Mouse (Mus musculus) ES-E14 (cell line): ENCODE data around the gene Zfp787. TPM values are rescaled to one million over a fixed set of nuclear protein-coding genes. Genes with fewer than 3 reads are reported as not detected.

Experiments used
- DNase-seq: peaks from one replicate; pipeline ENCODE4 v3.0.0-alpha.2; 2013; ENCODE audit warnings: low read depth, low spot score
- H3K27ac ChIP-seq: 2 replicates; pipeline ENCODE4 v1.5.1; 2012; ENCODE audit warnings: low read depth, mild to moderate bottlenecking, low read length, moderate library complexity, mixed read lengths; ENCODE audit not compliant: poor library complexity, insufficient read depth, severe bottlenecking
- H3K36me3 ChIP-seq: 2 replicates; pipeline ENCODE4 v1.6.1; 2012; ENCODE audit warnings: mild to moderate bottlenecking, low read length, moderate library complexity, mixed read lengths; ENCODE audit not compliant: control insufficient read depth, poor library complexity, insufficient read depth, severe bottlenecking
- H3K4me1 ChIP-seq, 2 experiments: fragments of 150-350 bp in 1 of 2; sonication (generic) in 1 of 2; 2 replicates each; pipeline ENCODE4 v1.6.1; 2012; ENCODE audit warnings: low read length in 2 of 2, mild to moderate bottlenecking in 1 of 2, mixed read lengths in 1 of 2; ENCODE audit not compliant: control insufficient read depth in 2 of 2, insufficient read depth in 2 of 2, poor library complexity in 1 of 2
- H3K4me3 ChIP-seq, 2 experiments: fragments of 150-350 bp in 1 of 2; sonication (generic) in 1 of 2; 2 replicates each; pipeline ENCODE4 v1.5.1; 2012; ENCODE audit warnings: low read length in 2 of 2, low read depth in 1 of 2, mild to moderate bottlenecking in 1 of 2, mixed read lengths in 1 of 2; ENCODE audit not compliant: insufficient read depth in 1 of 2, poor library complexity in 1 of 2, severe bottlenecking in 1 of 2
- H3K9ac ChIP-seq: 2 replicates; pipeline ENCODE4 v1.6.1; 2012; ENCODE audit warnings: low read depth, mild to moderate bottlenecking, low read length, mixed read lengths; ENCODE audit not compliant: poor library complexity, insufficient read depth, severe bottlenecking
- H3K9me3 ChIP-seq: fragments of 150-350 bp; sonication (generic); 2 replicates; pipeline ENCODE4 v1.6.1; 2012; ENCODE audit warnings: low read depth, mild to moderate bottlenecking, low read length; ENCODE audit not compliant: control insufficient read depth, insufficient read depth
- CHD2 ChIP-seq: IDR thresholded peaks from 2 replicates; pipeline ENCODE4 v1.6.1; 2014; ENCODE audit warnings: mild to moderate bottlenecking, low read depth, low read length, inconsistent platforms
- HCFC1 ChIP-seq: IDR thresholded peaks from 2 replicates; pipeline ENCODE4 v1.6.1; 2012; ENCODE audit warnings: low read length, inconsistent platforms, borderline replicate concordance; ENCODE audit not compliant: insufficient read depth
- MAFK ChIP-seq: IDR thresholded peaks from 2 replicates; pipeline ENCODE4 v1.6.1; 2014; ENCODE audit warnings: mild to moderate bottlenecking, low read depth, low read length, inconsistent platforms; ENCODE audit not compliant: insufficient read depth
- ZC3H11A ChIP-seq: IDR thresholded peaks from 2 replicates; pipeline ENCODE4 v1.6.1; 2012; ENCODE audit warnings: low read depth, mild to moderate bottlenecking, inconsistent platforms, low read length, borderline replicate concordance
- ZNF384 ChIP-seq: IDR thresholded peaks from 2 replicates; pipeline ENCODE4 v1.6.1; 2012; ENCODE audit warnings: low read depth, low read length, inconsistent platforms
- in situ Hi-C, 2 experiments: fragments of 600-800 bp; cut with MboI; formaldehyde crosslinking; loops; one replicate each; pipeline ENCODE4 v1.15.1; 2025; ENCODE audit warnings: low sequenced_read_pairs in 2 of 2, inconsistent platforms in 1 of 2; ENCODE audit not compliant: unreplicated experiment in 2 of 2
- total RNA-seq: library from RNA; depleted of rRNA; stranded (reverse); fragments of 300-350 nt; gene quantifications from 2 replicates; pipeline ENCODE4 v1.2.3, GENCODE M21; 2012

Gene Zfp787
- total RNA-seq, 1 experiment: 20.9 TPM

GRCm38 (mm10) chr7:6145423-6146188 lies 10.2 kb downstream of the Zfp787 start:
- H3K4me3 ChIP-seq: no peak overlapping the region
- TF ChIP-seq ZC3H11A (no peak), MAFK (no peak), CHD2 (no peak), HCFC1 (no peak), ZNF384 (no peak)
- no peak overlapping the region for H3K9ac ChIP-seq
- no peak for DNase-seq
- H3K27ac ChIP-seq: no peak overlapping the region
- no peaks in the 10 kb centered on the region; the same call in 1 of the 2 replicates for H3K36me3 ChIP-seq
- no peaks in the 10 kb centered on the region for H3K9me3 ChIP-seq
- H3K4me1 ChIP-seq: peaks cover 7 to 14% of the 10 kb centered on the region in 2 experiments; a peak in 3 of 4 replicates
- in situ Hi-C loops: no loop called here

GRCm38 (mm10) chr7:6143991-6144531 lies 11.7 kb downstream of the Zfp787 start:
- in situ Hi-C loops: no loop called here
- Histone ChIP-seq H3K27ac (no peak overlapping the region), H3K36me3 (no peaks in the 10 kb centered on the region; the same call in 1 of the 2 replicates), H3K9me3 (no peaks in the 10 kb centered on the region), H3K9ac (no peak overlapping the region), H3K4me3 (no peak overlapping the region), H3K4me1 (peaks cover 7 to 12% of the 10 kb centered on the region in 2 experiments; a peak in 3 of 4 replicates)
- no peak for DNase-seq
- TF ChIP-seq CHD2 (no peak), ZC3H11A (no peak), HCFC1 (no peak), MAFK (no peak), ZNF384 (no peak)

GRCm38 (mm10) chr7:6139295-6139694 lies 16.5 kb downstream of the Zfp787 start:
- Histone ChIP-seq H3K36me3 (no peaks in the 10 kb centered on the region; the same call in 1 of the 2 replicates), H3K9ac (no peak overlapping the region), H3K9me3 (no peaks in the 10 kb centered on the region), H3K4me3 (no peak overlapping the region), H3K27ac (no peak overlapping the region), H3K4me1 (no peaks in the 10 kb centered on the region)
- no peak for DNase-seq
- in situ Hi-C loops: no loop called here
- TF ChIP-seq ZC3H11A (no peak), ZNF384 (no peak), CHD2 (no peak), HCFC1 (no peak), MAFK (no peak)

- no peak for TF ChIP-seq CHD2
- no peak for TF ChIP-seq ZC3H11A
- TF ChIP-seq MAFK: no peak
- TF ChIP-seq HCFC1: no peak
- no peak for TF ChIP-seq ZNF384
- H3K4me3 ChIP-seq: no peak overlapping the region
- no peaks in the 10 kb centered on the region for H3K4me1 ChIP-seq
- no peak overlapping the region for H3K27ac ChIP-seq
- in situ Hi-C loops: no loop called here
- H3K36me3 ChIP-seq: peaks cover 3% of the 10 kb centered on the region; the same call in 1 of the 2 replicates
- DNase-seq: no peak
- H3K9ac ChIP-seq: no peak overlapping the region
- no peaks in the 10 kb centered on the region for H3K9me3 ChIP-seq
Measured at GRCm38 (mm10) chr7:6136497-6136896, 19.3 kb downstream of the Zfp787 start.
